Mouse (Mus musculus) liver, postnatal 0 days (tissue): ENCODE results near the gene Minos1.

ENCODE experiments used
- CTCF ChIP-seq: sonication (generic); IDR thresholded peaks from 2 replicates; pipeline ENCODE4 v1.5.1; 2016; ENCODE audit warnings: antibody characterized with exemption, low read depth
- EP300 ChIP-seq: IDR thresholded peaks from 2 replicates; pipeline ENCODE4 v1.6.1; 2016; ENCODE audit warnings: antibody characterized with exemption, low read depth, mild to moderate bottlenecking

DNA sequence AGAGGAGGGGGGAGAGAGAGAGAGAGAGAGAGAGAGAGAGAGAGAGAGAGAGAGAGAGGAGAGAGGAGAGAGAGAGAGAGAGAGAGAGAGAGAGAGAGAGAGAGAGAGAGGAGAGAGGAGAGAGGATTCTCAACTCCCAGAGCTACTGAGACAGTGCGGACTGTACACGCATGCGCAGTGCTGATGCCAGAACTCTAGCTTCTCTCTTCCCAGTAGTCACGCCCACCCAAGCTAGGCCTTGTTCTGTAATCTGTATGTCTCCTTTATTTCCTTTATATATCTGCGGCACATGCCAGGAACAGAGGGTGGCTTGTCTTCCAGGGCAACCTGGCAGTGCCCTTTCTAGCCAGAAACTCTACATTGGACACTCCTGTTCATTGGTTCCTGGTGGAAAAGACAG is 66.1 kb downstream of the Minos1 start:
- TF ChIP-seq CTCF (no peak), EP300 (no peak)
